Mouse (Mus musculus): ENCODE measurements around the gene Klc4. TPM values are rescaled to one million over a fixed set of nuclear protein-coding genes. Genes with fewer than 3 reads are reported as not detected.

Gene Klc4
- 31.8 and 32.3 TPM in 2 replicates for polyA plus RNA-seq (2015; fragmentation: Nextera tagmentation; extraction: Ambion mirVana)

- ATAC-seq (ENCODE audit: low FRiP score), result peak; percentile 72
- Histone ChIP-seq H3K4me2 (peak within 1 kb of the TSS; percentile 86), H3K27me3 (replicated peaks) (no peaks in the 10 kb centered on the region), H3K9ac (replicated peaks) (peak within 1 kb of the TSS; percentile 88), H3K4me1 (peaks cover 44% of the 10 kb centered on the region), H3K36me3 (peaks cover 23% of the 10 kb centered on the region), H3K27ac (replicated peaks) (peak within 1 kb of the TSS; percentile 95), H3K4me3 (replicated peaks) (peak within 1 kb of the TSS; percentile 83), H3K9me3 (replicated peaks) (no peaks in the 10 kb centered on the region)
- WGBS, result under 1% methylated on average over 52 of the region's 53 CpGs
Observed at GRCm38 (mm10) chr17:46645561-46646321, at the start of gene Klc4, which contains the start of gene Mrpl2. TSS of gene Klc4 (minus strand) at chr17:46646022. TSS of gene Mrpl2 (plus strand) at chr17:46646229.

GRCm38 (mm10) chr17:46694517-46695063 is 48.8 kb upstream of the Klc4 start:
- Histone ChIP-seq H3K4me1 (no peaks in the 10 kb centered on the region), H3K27ac (replicated peaks) (no peak overlapping the region), H3K9me3 (replicated peaks) (no peaks in the 10 kb centered on the region), H3K4me3 (replicated peaks) (no peak overlapping the region), H3K27me3 (replicated peaks) (no peaks in the 10 kb centered on the region), H3K4me2 (no peak overlapping the region), H3K9ac (replicated peaks) (no peak overlapping the region), H3K36me3 (peaks cover 13% of the 10 kb centered on the region)
- 80% methylated on average over 1 of the region's 1 CpGs for WGBS
- ATAC-seq (ENCODE audit: low FRiP score), result no peak

GRCm38 (mm10) chr17:46691390-46691789 is 45.6 kb upstream of the Klc4 start:
- Histone ChIP-seq H3K9ac (replicated peaks) (no peak overlapping the region), H3K4me2 (no peak overlapping the region), H3K27me3 (replicated peaks) (no peaks in the 10 kb centered on the region), H3K9me3 (replicated peaks) (no peaks in the 10 kb centered on the region), H3K27ac (replicated peaks) (no peak overlapping the region), H3K36me3 (peaks cover 20% of the 10 kb centered on the region), H3K4me3 (replicated peaks) (no peak overlapping the region), H3K4me1 (no peaks in the 10 kb centered on the region)
- no peak for ATAC-seq (ENCODE audit: low FRiP score)
- WGBS, result 93% methylated on average over 2 of the region's 2 CpGs

GRCm38 (mm10) chr17:46690665-46691064 is 44.8 kb upstream of the Klc4 start:
- H3K4me3 ChIP-seq (replicated peaks), result no peak overlapping the region
- WGBS, result 95% methylated on average over 12 of the region's 12 CpGs
- no peaks in the 10 kb centered on the region for H3K4me1 ChIP-seq
- no peak overlapping the region for H3K27ac ChIP-seq (replicated peaks)
- no peak for ATAC-seq (ENCODE audit: low FRiP score)
- H3K4me2 ChIP-seq, result no peak overlapping the region
- H3K36me3 ChIP-seq, result peaks cover 27% of the 10 kb centered on the region
- H3K9ac ChIP-seq (replicated peaks), result no peak overlapping the region
- no peaks in the 10 kb centered on the region for H3K27me3 ChIP-seq (replicated peaks)
- H3K9me3 ChIP-seq (replicated peaks), result no peaks in the 10 kb centered on the region

GRCm38 (mm10) chr17:46685913-46686312 is 40.1 kb upstream of the Klc4 start:
- H3K4me1 ChIP-seq, result peaks cover 10% of the 10 kb centered on the region
- no peak overlapping the region for H3K4me3 ChIP-seq (replicated peaks)
- 92% methylated on average over 6 of the region's 6 CpGs for WGBS
- H3K4me2 ChIP-seq, result no peak overlapping the region
- H3K36me3 ChIP-seq, result peaks cover 55% of the 10 kb centered on the region
- no peak for ATAC-seq (ENCODE audit: low FRiP score)
- no peaks in the 10 kb centered on the region for H3K9me3 ChIP-seq (replicated peaks)
- no peak overlapping the region for H3K9ac ChIP-seq (replicated peaks)
- H3K27ac ChIP-seq (replicated peaks), result no peak overlapping the region
- no peaks in the 10 kb centered on the region for H3K27me3 ChIP-seq (replicated peaks)

- Histone ChIP-seq H3K4me2 (no peak overlapping the region), H3K4me1 (peaks cover 32% of the 10 kb centered on the region), H3K27ac (replicated peaks) (no peak overlapping the region), H3K4me3 (replicated peaks) (no peak overlapping the region), H3K9ac (replicated peaks) (no peak overlapping the region), H3K9me3 (replicated peaks) (no peaks in the 10 kb centered on the region), H3K27me3 (replicated peaks) (no peaks in the 10 kb centered on the region), H3K36me3 (peaks cover 53% of the 10 kb centered on the region)
- ATAC-seq (ENCODE audit: low FRiP score), result no peak
- 77% methylated on average over 16 of the region's 16 CpGs for WGBS
Observed at GRCm38 (mm10) chr17:46682654-46683389, 37.0 kb upstream of the Klc4 start.

- Histone ChIP-seq H3K9ac (replicated peaks) (peak overlapping the region; percentile 72), H3K4me2 (peak overlapping the region; percentile 94), H3K4me1 (peaks cover 33% of the 10 kb centered on the region), H3K27me3 (replicated peaks) (no peaks in the 10 kb centered on the region), H3K4me3 (replicated peaks) (peak overlapping the region; percentile 57), H3K36me3 (peaks cover 54% of the 10 kb centered on the region), H3K9me3 (replicated peaks) (no peaks in the 10 kb centered on the region), H3K27ac (replicated peaks) (peak overlapping the region; percentile 82)
- ATAC-seq (ENCODE audit: low FRiP score), result peak; percentile 7
- WGBS, result 23% methylated on average over 12 of the region's 12 CpGs
Observed at GRCm38 (mm10) chr17:46681466-46682118, 35.8 kb upstream of the Klc4 start.

GRCm38 (mm10) chr17:46680760-46681373 is 35.0 kb upstream of the Klc4 start, which contains the start of gene Klhdc3:
TSS of gene Klhdc3 (minus strand) at chr17:46680914.
- under 1% methylated on average over 49 of the region's 49 CpGs for WGBS
- H3K36me3 ChIP-seq, result peaks cover 54% of the 10 kb centered on the region

GRCm38 (mm10) chr17:46679843-46680759 is 34.3 kb upstream of the Klc4 start:
- Histone ChIP-seq H3K9ac (replicated peaks) (peak overlapping the region; percentile 55), H3K27ac (replicated peaks) (peak overlapping the region; percentile 85), H3K4me1 (peaks cover 36% of the 10 kb centered on the region), H3K36me3 (peaks cover 54% of the 10 kb centered on the region), H3K27me3 (replicated peaks) (no peaks in the 10 kb centered on the region), H3K4me3 (replicated peaks) (peak overlapping the region; percentile 57), H3K4me2 (peak overlapping the region; percentile 94), H3K9me3 (replicated peaks) (no peaks in the 10 kb centered on the region)
- ATAC-seq (ENCODE audit: low FRiP score), result peak; percentile 48
- under 1% methylated on average over 34 of the region's 34 CpGs for WGBS

More at GRCm38 (mm10) chr17:46680760-46681373, 35.0 kb upstream of the Klc4 start, which contains the start of gene Klhdc3:
- peak within 1 kb of the TSS; percentile 57 for H3K4me3 ChIP-seq (replicated peaks)
- H3K27me3 ChIP-seq (replicated peaks), result no peaks in the 10 kb centered on the region
- peak within 1 kb of the TSS; percentile 85 for H3K27ac ChIP-seq (replicated peaks)
- no peaks in the 10 kb centered on the region for H3K9me3 ChIP-seq (replicated peaks)
- peak; percentile 97 for ATAC-seq (ENCODE audit: low FRiP score)
- H3K4me2 ChIP-seq, result peak within 1 kb of the TSS; percentile 94
- peaks cover 33% of the 10 kb centered on the region for H3K4me1 ChIP-seq
- peak within 1 kb of the TSS; percentile 72 for H3K9ac ChIP-seq (replicated peaks)

GRCm38 (mm10) chr17:46678911-46679310 is 33.1 kb upstream of the Klc4 start:
- H3K9ac ChIP-seq (replicated peaks), result peak overlapping the region; percentile 55
- ATAC-seq (ENCODE audit: low FRiP score), result no peak
- no peaks in the 10 kb centered on the region for H3K27me3 ChIP-seq (replicated peaks)
- H3K36me3 ChIP-seq, result peaks cover 49% of the 10 kb centered on the region
- peak overlapping the region; percentile 8; the same call in 1 of the 2 replicates for H3K4me3 ChIP-seq (replicated peaks)
- H3K4me1 ChIP-seq, result peaks cover 45% of the 10 kb centered on the region
- no peaks in the 10 kb centered on the region for H3K9me3 ChIP-seq (replicated peaks)
- 72% methylated on average over 9 of the region's 9 CpGs for WGBS
- H3K4me2 ChIP-seq, result peak overlapping the region; percentile 94
- H3K27ac ChIP-seq (replicated peaks), result no peak overlapping the region

Measured in neural tube, embryonic 15.5 days (tissue).